Mouse (Mus musculus): ENCODE results near the gene Ccdc6.

DNA sequence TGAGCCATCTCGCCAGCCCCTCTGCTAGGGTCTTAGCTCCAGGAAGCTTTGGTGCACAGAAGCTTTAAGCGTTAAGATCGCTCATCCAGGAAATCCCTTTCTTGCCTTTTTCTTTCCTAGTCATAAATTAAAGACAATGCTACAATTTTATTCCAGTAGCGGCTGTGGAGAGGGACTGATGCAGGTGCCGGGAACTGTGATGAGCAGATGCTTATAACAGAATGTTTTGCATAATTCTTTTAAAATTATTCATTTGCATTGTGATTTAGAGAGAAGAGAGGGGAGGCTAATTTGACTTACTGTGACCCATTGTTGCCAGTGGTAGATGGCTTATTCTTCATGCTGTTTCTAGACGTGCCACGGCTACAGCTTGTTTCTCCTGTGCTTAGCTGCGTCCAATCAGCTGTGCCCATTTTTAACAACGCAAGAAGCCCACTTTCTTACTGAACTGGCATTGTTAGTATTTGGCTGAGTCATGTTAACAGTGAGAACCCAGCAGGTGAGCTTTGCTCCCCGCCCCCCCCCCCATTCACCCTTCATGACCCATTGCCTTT lies 47.2 kb downstream of the Ccdc6 start:
- TF ChIP-seq CTCF (IDR thresholded peaks at IDR 0.05 in 2 of 3, conservative IDR thresholded peaks at IDR 0.05 in 1 of 3; ENCODE audit: control insufficient read depth in 1 of 3, insufficient read depth in 1 of 3, low read depth in 2 of 3, low read length in 3 of 3, poor library complexity in 1 of 3, severe bottlenecking in 1 of 3) (no peak), HCFC1 (IDR thresholded peaks at IDR 0.05; ENCODE audit: low read depth, low read length) (no peak), RAD21 (IDR thresholded peaks at IDR 0.05; ENCODE audit: low read depth, low read length) (no peak), SMC3 (IDR thresholded peaks at IDR 0.05; ENCODE audit: low read depth, low read length) (no peak), USF2 (IDR thresholded peaks at IDR 0.05; ENCODE audit: borderline replicate concordance in 1 of 2, insufficient read depth in 1 of 2, low read depth in 1 of 2, low read length in 2 of 2) (no peak), EP300 (IDR thresholded peaks at IDR 0.05; ENCODE audit: low read depth in 1 of 2, low read length in 2 of 2) (no peak), MAX (IDR thresholded peaks at IDR 0.05; ENCODE audit: low read length) (no peak), ELF1 (IDR thresholded peaks at IDR 0.05; ENCODE audit: low read depth, low read length) (no peak), POLR2A (IDR thresholded peaks at IDR 0.05; ENCODE audit: control insufficient read depth in 1 of 2, insufficient read depth in 1 of 2, low read depth in 1 of 2, low read length in 2 of 2, poor library complexity in 1 of 2) (no peak), BHLHE40 (IDR thresholded peaks at IDR 0.05; ENCODE audit: borderline replicate concordance, low read depth, low read length) (no peak), E2F4 (IDR thresholded peaks at IDR 0.05; ENCODE audit: borderline replicate concordance, low read depth, low read length) (no peak), GABPA (IDR thresholded peaks at IDR 0.05; ENCODE audit: low read depth, low read length) (no peak), ZMIZ1 (IDR thresholded peaks at IDR 0.05; ENCODE audit: low read depth, low read length) (no peak), KAT2A (conservative IDR thresholded peaks at IDR 0.05; ENCODE audit: low read depth, low read length) (no peak)
